Mouse (Mus musculus) brain, embryonic 14.5 days (tissue): ENCODE results near the gene Rsl24d1.

ENCODE experiments used
- CTCF ChIP-seq: fragments of 200-500 bp; IDR thresholded peaks from 2 replicates; pipeline ENCODE4 v1.5.1; 2012; ENCODE audit warnings: inconsistent platforms, mild to moderate bottlenecking, moderate library complexity, borderline replicate concordance; ENCODE audit not compliant: insufficient read depth, insufficient read length; ENCODE audit errors: extremely low read depth
- POLR2A ChIP-seq: fragments of 200-500 bp; IDR thresholded peaks from 2 replicates; pipeline ENCODE4 v1.6.1; 2012; ENCODE audit warnings: mild to moderate bottlenecking, inconsistent platforms, borderline replicate concordance; ENCODE audit not compliant: poor library complexity, insufficient read depth, insufficient read length, severe bottlenecking; ENCODE audit errors: extremely low read depth

DNA sequence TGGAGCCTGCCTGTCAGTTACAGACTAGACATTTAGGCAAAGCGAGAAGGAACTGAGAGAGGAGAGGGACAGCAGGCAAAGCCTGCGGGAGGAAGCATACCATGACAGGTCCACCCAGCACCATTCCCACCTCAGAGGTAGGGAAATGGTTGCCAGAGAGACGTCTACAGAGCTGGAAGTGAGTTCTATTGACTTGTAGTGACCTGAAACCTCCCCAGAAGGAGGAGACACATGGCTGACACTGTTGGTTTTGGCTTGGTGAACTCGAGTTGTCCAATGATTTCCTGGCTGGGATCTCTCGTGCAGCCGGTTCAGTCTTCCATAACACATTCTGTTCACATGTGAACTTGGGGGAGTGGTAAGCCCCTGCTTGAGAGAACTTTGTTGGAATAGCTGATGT, 29.3 kb upstream of the Rsl24d1 start:
- no peak for TF ChIP-seq CTCF
- TF ChIP-seq POLR2A: no peak
